In genomic region chr7:133015416-133016070, GRCm38 (mm10) we compare ENCODE assay signal across 10 mouse cellular contexts.
DNase-seq lines count a peak whose midpoint lies in the region; ATAC-seq and TF ChIP-seq lines count a peak whose summit lies in the region.
"Had no signal": no experiment of that assay in that cellular context is flagged by ENCODE, and none has a peak within 500 bp of the region (broad histone marks: within the 10 kb centered on the region; RNA-seq: fewer than 3 reads in every experiment).

No protein-coding gene starts in this region.

- WGBS in heart, embryonic 14.5 days: 26% methylated on average over 7 of the region's 7 CpGs
- 47% methylated on average over 7 of the region's 7 CpGs for WGBS in limb, embryonic 15.5 days

- H3K4me2 ChIP-seq in heart, embryonic 14.5 days (ENCODE audit: low read length): peak overlapping the region; percentile 42
- no peak overlapping the region for H3K4me2 ChIP-seq in limb, embryonic 15.5 days

- TF ChIP-seq CTCF in E14TG2a.4 (conservative IDR thresholded peaks at IDR 0.05; ENCODE audit: low read length): no peak

- DNase-seq in embryo, embryonic 10.5 days (ENCODE audit: low spot score): peak; percentile 50
- no peak for DNase-seq in urinary bladder, postnatal 4 days (ENCODE audit: low spot score in 2 of 2)
- no peak for DNase-seq in kidney, adult 18-20 months
- DNase-seq in spleen, postnatal 4 days (ENCODE audit: low spot score in 2 of 2): no peak
- DNase-seq: lung, postnatal 10 days; spleen, adult 18-20 months had no signal

- peak overlapping the region; percentile 27; the same call in 1 of the 2 replicates for H3K4me3 ChIP-seq in E14TG2a.4 (replicated peaks; ENCODE audit: low read length)
- H3K4me3 ChIP-seq in heart, embryonic 14.5 days (ENCODE audit: control insufficient read depth in 1 of 2, insufficient read depth in 1 of 2, low read depth in 1 of 2, low read length in 2 of 2): no peak overlapping the region; a peak in 1 of 4 replicates
- H3K4me3 ChIP-seq in limb, embryonic 15.5 days: no peak overlapping the region

- H3K4me1 ChIP-seq in E14TG2a.4 (replicated peaks; ENCODE audit: low read depth, low read length): peaks cover 96% of the 10 kb centered on the region
- H3K4me1 ChIP-seq in heart, embryonic 14.5 days (ENCODE audit: control insufficient read depth in 2 of 2, insufficient read depth in 2 of 2, low read length in 2 of 2): peaks cover 50 to 77% of the 10 kb centered on the region in 2 experiments
- peaks cover 62% of the 10 kb centered on the region for H3K4me1 ChIP-seq in limb, embryonic 15.5 days

- H3K27me3 ChIP-seq in E14TG2a.4 (ENCODE audit: insufficient read depth, low read length): no peaks in the 10 kb centered on the region
- no peaks in the 10 kb centered on the region for H3K27me3 ChIP-seq in heart, embryonic 14.5 days (ENCODE audit: control insufficient read depth, insufficient read depth, low read length)
- no peaks in the 10 kb centered on the region for H3K27me3 ChIP-seq in limb, embryonic 15.5 days

- no peaks in the 10 kb centered on the region for H3K9me3 ChIP-seq in E14TG2a.4 (ENCODE audit: low read length)
- H3K9me3 ChIP-seq in heart, embryonic 14.5 days (ENCODE audit: control insufficient read depth, low read length): no peaks in the 10 kb centered on the region
- no peaks in the 10 kb centered on the region for H3K9me3 ChIP-seq in limb, embryonic 15.5 days

- peak overlapping the region; percentile 56 for H3K9ac ChIP-seq in heart, embryonic 14.5 days (ENCODE audit: low read length)
- H3K9ac ChIP-seq in limb, embryonic 15.5 days: no peak overlapping the region

- peaks cover 95% of the 10 kb centered on the region for H3K36me3 ChIP-seq in E14TG2a.4 (ENCODE audit: insufficient read depth, low read length)
- no peaks in the 10 kb centered on the region for H3K36me3 ChIP-seq in heart, embryonic 14.5 days (ENCODE audit: control insufficient read depth, insufficient read depth, low read length)
- peaks cover 5% of the 10 kb centered on the region; the same call in 1 of the 2 replicates for H3K36me3 ChIP-seq in limb, embryonic 15.5 days

- peak overlapping the region; percentile 70 to 88 for H3K27ac ChIP-seq in heart, embryonic 14.5 days (replicated peaks in 1 of 2; ENCODE audit: control insufficient read depth in 1 of 2, insufficient read depth in 1 of 2, low read depth in 2 of 2, low read length in 2 of 2)
- H3K27ac ChIP-seq in limb, embryonic 15.5 days: peak overlapping the region; percentile 17; the same call in 1 of the 2 replicates

- ATAC-seq in heart, embryonic 14.5 days (ENCODE audit: insufficient number of reproducible peaks, insufficient read depth, low FRiP score, low read depth): peak; percentile 34; the same call in 1 of the 2 replicates
- 0 out of 2 replicates have a peak, but pooled peaks have one; percentile 20 for ATAC-seq in limb, embryonic 15.5 days (ENCODE audit: insufficient number of reproducible peaks, low FRiP score, low TSS enrichment, low read depth)
- ATAC-seq in megakaryocyte-erythroid progenitor cell, adult 5-6 weeks (replicated peaks; ENCODE audit: low FRiP score, low TSS enrichment, poor library complexity, severe bottlenecking): no peak
